Mouse (Mus musculus) heart, adult 2 months (tissue): ENCODE results near the gene Efna5.

ENCODE experiments used
- CTCF ChIP-seq: fragments of 200-600 bp; IDR thresholded peaks from 2 replicates; pipeline ENCODE4 v1.8.1; 2022; ENCODE audit warnings: antibody characterized with exemption, mild to moderate bottlenecking, moderate library complexity
- POLR2A ChIP-seq: fragments of 200-500 bp; IDR thresholded peaks from 2 replicates; pipeline ENCODE4 v1.6.1; 2011; ENCODE audit warnings: mild to moderate bottlenecking, low read depth, low read length, control low read depth; ENCODE audit not compliant: insufficient read depth

DNA sequence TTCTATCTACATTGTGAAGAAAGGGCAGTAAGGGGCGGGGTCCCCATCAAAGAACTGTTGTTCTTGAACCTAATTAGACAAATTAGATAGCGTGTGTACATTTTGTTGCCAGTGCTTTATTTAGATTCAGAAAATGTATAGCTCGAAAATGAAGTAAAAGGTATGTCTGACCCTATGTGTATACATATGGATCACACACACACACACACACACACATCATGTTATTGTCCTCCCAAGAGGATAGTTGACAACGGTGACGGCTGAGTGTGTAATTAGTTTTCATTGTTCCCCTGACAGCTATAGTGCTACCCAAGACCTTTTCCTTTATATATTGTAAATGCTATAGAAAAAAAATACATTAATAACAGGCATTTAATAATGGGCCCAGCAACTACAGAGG lies 10.7 kb downstream of the Efna5 start:
- TF ChIP-seq CTCF (no peak), POLR2A (no peak)
